Mouse (Mus musculus): ENCODE measurements around the gene Ankrd33. TPM values are rescaled to one million over a fixed set of nuclear protein-coding genes. Genes with fewer than 3 reads are reported as not detected.
A peak's percentile ranks its signal among the peaks of the same experiment; 100 is the strongest.

The Ankrd33 gene
- polyA plus RNA-seq, 1 experiment: not detected

DNA sequence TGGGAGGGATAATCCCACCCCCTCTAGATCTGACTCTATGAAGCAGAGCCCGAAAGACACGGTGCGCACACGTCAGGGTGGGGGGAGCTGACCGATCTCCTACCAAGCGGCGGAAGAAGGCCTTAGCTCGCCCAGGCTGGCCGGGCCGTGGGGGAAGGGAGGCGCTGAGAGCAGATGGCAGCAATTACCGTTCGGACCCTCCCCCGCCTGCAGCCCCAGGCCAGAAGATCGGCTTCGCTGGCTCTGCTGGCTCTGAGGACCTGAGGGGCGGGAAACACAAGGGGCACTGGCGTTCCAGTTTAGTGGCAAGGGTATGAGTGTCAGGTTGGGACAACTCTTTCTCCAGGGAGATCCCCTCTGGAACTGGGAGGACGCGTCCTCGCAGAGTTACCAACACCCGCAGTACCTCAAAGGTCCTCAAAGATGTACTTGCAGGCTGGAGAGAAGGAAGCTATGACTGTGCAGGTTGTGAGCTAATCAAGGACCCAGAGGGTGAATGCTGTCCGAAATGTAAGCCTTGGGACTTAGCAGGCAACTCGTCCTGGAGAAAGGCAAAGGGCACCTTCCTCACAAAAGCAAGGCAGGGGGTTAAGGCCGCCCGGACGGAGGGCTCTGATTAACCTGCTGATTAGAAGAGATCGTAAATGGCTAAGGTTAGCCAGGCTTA is 17.4 kb upstream of the Ankrd33 start:
- Histone ChIP-seq H3K4me3 (ENCODE audit: insufficient read depth, low read length) (no peak overlapping the region), H3K27ac (ENCODE audit: insufficient read depth, low read depth, low read length) (no peak overlapping the region), H3K4me1 (ENCODE audit: control insufficient read depth, insufficient read depth, low read length) (peaks cover 9% of the 10 kb centered on the region)
- no peak for TF ChIP-seq POLR2A (IDR thresholded peaks at IDR 0.05; ENCODE audit: borderline replicate concordance, low read depth, low read length)
- no peak for TF ChIP-seq CTCF (IDR thresholded peaks at IDR 0.05; ENCODE audit: low read depth, low read length)

DNA sequence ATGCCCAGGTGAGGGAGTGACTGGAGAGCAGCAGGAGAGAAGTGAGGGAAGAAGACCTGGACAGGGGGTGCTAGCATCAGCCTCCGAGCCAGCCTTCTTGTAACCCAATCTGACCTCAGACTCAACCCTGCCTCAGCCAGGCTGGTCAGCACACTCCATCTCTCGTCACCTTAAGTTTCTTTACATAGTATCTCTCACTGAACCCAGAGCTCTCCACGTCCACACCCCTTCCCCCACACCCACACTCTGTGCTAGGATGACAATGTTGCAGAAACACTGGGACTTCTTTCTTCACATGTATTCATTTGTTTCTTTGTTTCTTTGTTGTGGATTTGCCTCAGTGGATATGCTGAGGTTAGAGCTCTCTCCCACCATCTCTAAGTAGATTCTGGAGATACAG is 14.6 kb upstream of the Ankrd33 start:
- H3K4me3 ChIP-seq (ENCODE audit: insufficient read depth, low read length): no peak overlapping the region
- H3K4me1 ChIP-seq (ENCODE audit: control insufficient read depth, insufficient read depth, low read length): peaks cover 5% of the 10 kb centered on the region
- no peak for TF ChIP-seq POLR2A (IDR thresholded peaks at IDR 0.05; ENCODE audit: borderline replicate concordance, low read depth, low read length)
- no peak for TF ChIP-seq CTCF (IDR thresholded peaks at IDR 0.05; ENCODE audit: low read depth, low read length)
- H3K27ac ChIP-seq (ENCODE audit: insufficient read depth, low read depth, low read length): no peak overlapping the region

DNA sequence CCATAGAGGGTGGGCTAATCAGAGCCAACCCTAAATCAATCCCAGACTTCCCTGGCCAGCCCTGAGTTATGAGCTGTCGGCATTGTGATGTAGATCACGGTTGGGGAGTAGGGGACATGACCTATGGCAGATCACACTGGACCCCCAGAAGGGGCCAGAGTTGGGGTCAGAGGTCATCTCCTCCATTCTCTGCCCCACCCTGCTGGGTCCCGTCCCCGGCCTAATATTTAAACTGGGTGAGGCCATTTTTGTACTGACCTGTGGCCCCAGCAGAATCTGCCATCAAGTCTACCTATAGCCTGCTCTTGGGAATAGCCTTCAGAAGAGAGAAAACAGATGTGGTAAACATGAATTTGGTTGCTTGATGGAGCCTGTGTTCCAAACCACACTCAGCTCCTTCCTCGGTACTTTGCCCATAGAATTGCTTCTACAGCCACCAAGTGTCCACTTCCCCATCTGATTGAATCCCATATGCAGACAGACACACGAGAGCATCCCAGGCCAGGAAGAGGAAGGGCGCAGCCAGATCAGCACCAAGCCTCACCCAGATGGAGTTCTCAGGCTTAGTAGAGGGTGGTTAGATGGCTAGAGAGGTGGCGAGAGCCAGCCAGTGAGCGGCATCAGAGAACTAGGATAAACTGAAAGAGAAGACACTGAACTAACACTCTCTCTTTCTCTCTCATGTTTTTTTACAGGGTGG is 11.8 kb upstream of the Ankrd33 start:
- TF ChIP-seq POLR2A (IDR thresholded peaks at IDR 0.05; ENCODE audit: borderline replicate concordance, low read depth, low read length) (no peak), CTCF (IDR thresholded peaks at IDR 0.05; ENCODE audit: low read depth, low read length) (no peak)

DNA sequence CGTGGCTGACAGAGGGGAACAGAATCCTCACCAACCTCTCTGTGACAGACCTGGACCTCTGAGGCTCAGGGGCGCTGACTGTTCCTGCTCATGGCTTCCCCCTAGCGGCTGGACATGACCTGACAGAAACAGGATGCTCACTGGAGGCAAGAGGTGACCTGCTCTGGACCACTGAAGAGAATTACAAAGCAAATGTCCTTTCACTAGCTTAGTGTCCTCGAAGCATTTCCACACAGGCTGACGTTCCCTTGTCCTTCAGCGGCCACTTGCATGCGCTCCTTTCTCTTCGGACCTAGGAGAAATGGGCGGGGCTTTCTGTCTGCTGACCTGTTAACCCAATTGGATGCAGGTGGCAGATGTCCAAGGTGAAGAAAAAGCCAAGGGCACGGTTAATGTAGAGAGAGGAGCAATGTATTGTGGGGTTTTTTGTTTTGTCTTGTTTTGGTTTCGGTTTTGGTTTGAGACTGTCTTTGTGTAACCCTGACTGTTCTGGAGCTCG is 10.0 kb upstream of the Ankrd33 start:
- H3K4me3 ChIP-seq (ENCODE audit: insufficient read depth, low read length): 0 out of 2 replicates have a peak overlapping the region, but pooled peaks have one; percentile 17
- TF ChIP-seq CTCF (IDR thresholded peaks at IDR 0.05; ENCODE audit: low read depth, low read length): peak; percentile 96
- TF ChIP-seq POLR2A (IDR thresholded peaks at IDR 0.05; ENCODE audit: borderline replicate concordance, low read depth, low read length): no peak
- H3K4me1 ChIP-seq (ENCODE audit: control insufficient read depth, insufficient read depth, low read length): no peaks in the 10 kb centered on the region
- H3K27ac ChIP-seq (ENCODE audit: insufficient read depth, low read depth, low read length): no peak overlapping the region

More for the DNA sequence above, 11.8 kb upstream of the Ankrd33 start:
- H3K4me1 ChIP-seq (ENCODE audit: control insufficient read depth, insufficient read depth, low read length): no peaks in the 10 kb centered on the region
- H3K4me3 ChIP-seq (ENCODE audit: insufficient read depth, low read length): no peak overlapping the region
- no peak overlapping the region for H3K27ac ChIP-seq (ENCODE audit: insufficient read depth, low read depth, low read length)

DNA sequence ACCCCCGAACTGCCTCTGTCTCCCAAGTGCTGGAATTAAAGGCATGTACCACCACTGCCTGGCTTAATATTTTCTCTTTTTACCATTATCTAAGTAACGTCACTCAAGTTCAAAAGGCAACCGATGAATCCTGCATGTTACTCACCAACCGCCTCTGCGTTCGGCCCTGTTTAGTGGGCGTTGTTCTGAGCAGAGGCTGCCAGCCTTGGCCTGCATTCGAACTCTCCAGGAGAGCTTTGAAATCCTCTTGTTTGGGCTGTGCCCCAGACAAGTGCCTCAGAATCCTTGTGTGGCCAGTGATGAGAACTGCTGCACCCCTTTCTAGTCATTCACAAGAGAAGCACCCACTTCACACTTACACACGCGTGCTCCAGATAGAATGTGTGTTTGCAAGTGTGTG is 9.5 kb upstream of the Ankrd33 start:
- Histone ChIP-seq H3K4me1 (ENCODE audit: control insufficient read depth, insufficient read depth, low read length) (no peaks in the 10 kb centered on the region), H3K4me3 (ENCODE audit: insufficient read depth, low read length) (no peak overlapping the region), H3K27ac (ENCODE audit: insufficient read depth, low read depth, low read length) (no peak overlapping the region)
- TF ChIP-seq POLR2A (IDR thresholded peaks at IDR 0.05; ENCODE audit: borderline replicate concordance, low read depth, low read length) (no peak), CTCF (IDR thresholded peaks at IDR 0.05; ENCODE audit: low read depth, low read length) (no peak)

DNA sequence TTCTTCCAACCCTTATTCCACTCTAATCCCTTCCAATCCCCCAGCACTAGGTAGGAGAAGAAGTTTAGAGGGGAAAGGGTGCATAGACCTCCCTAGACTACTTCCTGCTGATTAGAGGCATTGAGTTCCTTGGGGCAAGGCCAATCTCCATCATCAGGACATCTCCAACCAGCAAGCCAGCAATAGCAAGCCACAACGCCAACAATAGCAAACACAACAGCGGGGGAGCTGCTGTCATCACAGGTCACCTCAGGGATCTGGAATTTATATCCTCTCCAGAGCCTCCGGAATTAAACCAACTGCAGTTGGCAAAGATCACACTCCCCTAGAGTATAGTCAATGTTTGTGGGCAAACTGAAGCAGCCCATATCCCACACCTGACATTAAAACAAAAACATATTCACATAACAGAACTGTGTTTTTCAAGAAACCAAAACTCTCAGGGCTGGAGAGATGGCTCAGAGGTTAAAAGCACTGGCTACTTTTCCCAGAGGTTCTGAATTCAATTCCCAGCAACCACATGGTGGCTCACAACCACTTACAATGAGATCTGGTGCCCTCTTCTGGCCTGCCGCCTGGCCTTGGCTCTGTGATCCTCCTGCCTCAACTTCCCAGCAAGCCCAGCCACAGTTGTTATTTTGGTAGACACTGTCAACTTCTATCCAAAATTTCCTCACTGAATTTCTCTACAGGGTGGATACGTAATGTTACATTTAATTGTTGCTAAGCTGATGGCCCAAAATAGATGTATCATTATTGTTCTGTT is 7.5 kb upstream of the Ankrd33 start:
- H3K4me1 ChIP-seq (ENCODE audit: control insufficient read depth, insufficient read depth, low read length): peaks cover 7% of the 10 kb centered on the region
- no peak overlapping the region for H3K4me3 ChIP-seq (ENCODE audit: insufficient read depth, low read length)
- no peak for TF ChIP-seq POLR2A (IDR thresholded peaks at IDR 0.05; ENCODE audit: borderline replicate concordance, low read depth, low read length)
- TF ChIP-seq CTCF (IDR thresholded peaks at IDR 0.05; ENCODE audit: low read depth, low read length): no peak
- no peak overlapping the region for H3K27ac ChIP-seq (ENCODE audit: insufficient read depth, low read depth, low read length)

DNA sequence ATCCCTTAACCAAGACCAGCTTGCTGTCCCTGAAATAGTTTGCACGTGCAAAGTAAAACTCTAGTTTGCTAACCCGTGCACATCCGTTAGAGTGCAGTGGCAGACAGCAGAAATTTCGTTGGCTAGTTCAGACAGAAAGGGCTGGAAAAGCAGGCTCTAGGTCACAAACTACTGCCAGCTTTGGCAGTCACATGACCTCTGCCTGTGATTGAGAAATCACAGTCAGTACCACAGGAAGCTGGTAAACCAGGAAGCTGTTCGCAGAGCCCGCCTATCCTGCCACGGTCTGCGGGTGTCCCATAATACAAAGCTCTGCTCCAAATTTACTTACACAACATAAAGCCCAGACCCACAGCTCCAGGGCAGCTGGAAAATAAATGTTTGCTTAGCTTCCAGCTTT is 2.4 kb upstream of the Ankrd33 start:
- Histone ChIP-seq H3K4me3 (ENCODE audit: insufficient read depth, low read length) (peak overlapping the region; percentile 50), H3K27ac (ENCODE audit: insufficient read depth, low read depth, low read length) (peak overlapping the region; percentile 96), H3K4me1 (ENCODE audit: control insufficient read depth, insufficient read depth, low read length) (peaks cover 11% of the 10 kb centered on the region)
- no peak for TF ChIP-seq CTCF (IDR thresholded peaks at IDR 0.05; ENCODE audit: low read depth, low read length)
- no peak for TF ChIP-seq POLR2A (IDR thresholded peaks at IDR 0.05; ENCODE audit: borderline replicate concordance, low read depth, low read length)

- Histone ChIP-seq H3K4me1 (ENCODE audit: control insufficient read depth, insufficient read depth, low read length) (peaks cover 14% of the 10 kb centered on the region), H3K4me3 (ENCODE audit: insufficient read depth, low read length) (peak overlapping the region; percentile 50), H3K27ac (ENCODE audit: insufficient read depth, low read depth, low read length) (peak overlapping the region; percentile 96)
Measured at GRCm38 (mm10) chr15:101113778-101114177, 1.8 kb upstream of the Ankrd33 start.

DNA sequence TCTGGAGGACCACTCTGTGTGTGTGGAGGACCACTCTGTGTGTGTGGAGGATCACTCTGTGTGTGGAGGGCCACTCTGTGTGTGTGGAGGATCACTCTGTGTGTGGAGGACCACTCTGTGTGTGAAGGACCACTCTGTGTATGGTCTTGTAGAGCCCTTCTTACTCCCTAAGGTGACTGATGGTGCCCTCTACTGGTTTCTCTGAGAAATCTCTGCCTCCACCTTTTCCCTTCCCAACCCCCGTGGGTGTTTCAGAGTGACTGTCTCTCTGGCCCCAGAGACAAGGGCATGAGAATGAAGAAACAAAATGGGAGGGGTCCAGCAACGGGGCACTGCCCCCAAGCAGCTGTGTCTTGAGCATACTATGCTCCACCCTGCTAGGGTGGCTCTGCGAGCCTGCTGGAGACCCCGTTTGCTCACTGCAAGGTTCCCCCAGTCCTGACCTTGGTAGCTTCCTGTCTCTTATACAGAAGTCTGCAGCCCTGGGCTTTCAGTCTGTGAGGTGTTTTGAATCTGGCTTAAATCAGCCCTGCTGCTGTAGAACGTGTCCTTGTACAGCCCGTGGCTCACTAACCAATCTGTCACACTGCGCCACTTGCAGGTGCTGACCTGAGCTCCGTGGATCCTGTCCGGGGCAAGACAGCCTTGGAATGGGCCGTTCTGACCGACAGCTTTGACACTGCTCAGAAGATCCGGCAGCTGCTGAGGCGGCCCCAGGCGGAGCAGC is 3.0 kb downstream of the Ankrd33 start:
- Histone ChIP-seq H3K4me1 (ENCODE audit: control insufficient read depth, insufficient read depth, low read length) (peaks cover 17% of the 10 kb centered on the region), H3K27ac (ENCODE audit: insufficient read depth, low read depth, low read length) (no peak overlapping the region), H3K4me3 (ENCODE audit: insufficient read depth, low read length) (no peak overlapping the region)
- TF ChIP-seq CTCF (IDR thresholded peaks at IDR 0.05; ENCODE audit: low read depth, low read length) (peak; percentile 39), POLR2A (IDR thresholded peaks at IDR 0.05; ENCODE audit: borderline replicate concordance, low read depth, low read length) (no peak)
